Mouse (Mus musculus) megakaryocyte, embryonic 14.5 days (primary cell): ENCODE measurements around the gene Ugt1a6a.

Experiments
- FLI1 ChIP-seq: IDR thresholded peaks from 2 replicates; pipeline ENCODE4 v1.6.1; 2012; ENCODE audit warnings: low read length, inconsistent platforms, mixed read lengths
- GATA1 ChIP-seq: IDR thresholded peaks from 3 replicates; pipeline ENCODE4 v1.6.1; 2012; ENCODE audit warnings: mixed read lengths, low read length, inconsistent platforms, borderline replicate concordance

- TF ChIP-seq GATA1: no peak
- TF ChIP-seq FLI1: no peak
Observed at GRCm38 (mm10) chr1:88232664-88233380, 98.2 kb downstream of the Ugt1a6a start.
